Mouse (Mus musculus): ENCODE results near the gene Tbc1d32. TPM values are rescaled to one million over a fixed set of nuclear protein-coding genes. Genes with fewer than 3 reads are reported as not detected.

Tbc1d32 gene
- polyA plus RNA-seq (2015; fragmentation: Nextera tagmentation; extraction: Ambion mirVana), result 2.6 TPM in 2 replicates

DNA sequence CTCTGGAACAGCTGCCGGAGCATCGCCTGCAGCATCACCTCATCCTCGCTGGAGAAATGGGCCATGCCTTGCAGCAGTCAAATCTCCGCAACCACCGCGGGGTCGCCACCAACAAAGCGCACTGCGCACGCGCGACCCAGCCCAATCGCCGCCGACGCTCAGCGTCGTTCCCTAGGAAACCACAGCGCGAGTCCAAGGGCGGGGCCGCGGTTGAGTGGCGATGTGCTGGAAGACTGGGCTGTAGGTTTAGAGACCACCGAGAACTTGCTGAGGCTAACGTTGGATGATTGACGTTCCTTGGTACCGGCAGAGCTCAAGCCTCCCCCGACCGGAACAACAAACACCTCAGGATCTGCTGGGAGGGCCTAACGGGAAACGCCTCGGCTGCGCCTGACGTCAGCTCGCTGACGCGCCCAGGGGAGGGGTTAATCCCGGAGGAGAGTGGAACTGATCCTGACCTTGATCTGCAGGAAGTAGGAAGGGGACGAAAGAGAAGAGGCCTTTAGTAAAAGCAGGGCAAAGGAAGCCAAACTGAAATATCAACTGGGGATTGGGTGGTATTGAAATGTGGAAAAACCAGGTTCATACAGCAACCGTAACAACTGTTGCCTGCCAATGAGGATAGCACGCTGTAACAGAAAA is at the start of gene Tbc1d32:
Gene Tbc1d32, minus strand, starts transcription at position 122 of the 642 bp plus-strand sequence.
- H3K9me3 ChIP-seq (ENCODE audit: control insufficient read depth, low read length), result no peaks in the 10 kb centered on the region
- no peaks in the 10 kb centered on the region for H3K27me3 ChIP-seq (replicated peaks; ENCODE audit: control insufficient read depth, insufficient read depth, low read length)
- H3K4me1 ChIP-seq (ENCODE audit: control insufficient read depth, insufficient read depth, low read depth, low read length), result peaks cover 5% of the 10 kb centered on the region
- peak within 1 kb of the TSS; percentile 75 for H3K9ac ChIP-seq (ENCODE audit: low read depth, low read length)
- peak; percentile 99 for ATAC-seq
- peak within 1 kb of the TSS; percentile 92 for H3K27ac ChIP-seq (ENCODE audit: low read depth, low read length)
- WGBS, result 3% methylated on average over 42 of the region's 42 CpGs
- no peaks in the 10 kb centered on the region for H3K36me3 ChIP-seq (ENCODE audit: control insufficient read depth, insufficient read depth, low read length)
- peak within 1 kb of the TSS; percentile 55 for H3K4me3 ChIP-seq (ENCODE audit: low read length)
- peak within 1 kb of the TSS; percentile 71 for H3K4me2 ChIP-seq (ENCODE audit: low read length)

DNA sequence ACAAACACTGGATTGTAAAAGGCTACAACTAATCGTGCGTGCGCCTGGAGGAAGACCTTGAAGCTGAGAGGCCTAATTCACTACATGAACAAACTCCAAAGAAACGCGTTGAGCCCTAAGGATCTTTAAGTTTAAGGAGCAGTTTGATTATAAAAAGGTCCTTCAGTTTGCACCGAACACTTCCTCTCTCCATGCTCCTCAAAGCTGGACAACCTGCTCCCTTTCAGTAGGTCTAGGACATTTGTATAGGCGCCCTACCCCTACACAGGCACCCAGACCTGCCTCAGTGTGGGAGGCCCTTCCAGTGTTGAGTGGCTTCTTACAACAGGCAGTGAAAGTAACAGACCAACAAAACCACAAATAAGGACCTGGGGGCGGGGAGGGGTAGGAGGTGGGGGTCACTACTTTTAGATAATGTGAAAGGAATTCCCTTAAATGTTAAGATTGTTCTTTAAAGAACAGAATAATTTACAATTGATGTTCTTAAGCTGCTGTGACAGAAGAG is 666 bp downstream of the Tbc1d32 start:
- Histone ChIP-seq H3K9me3 (ENCODE audit: control insufficient read depth, low read length) (no peaks in the 10 kb centered on the region), H3K4me2 (ENCODE audit: low read length) (peak overlapping the region; percentile 71), H3K27ac (ENCODE audit: low read depth, low read length) (peak overlapping the region; percentile 92; the same call in 1 of the 2 replicates), H3K36me3 (ENCODE audit: control insufficient read depth, insufficient read depth, low read length) (no peaks in the 10 kb centered on the region), H3K9ac (ENCODE audit: low read depth, low read length) (peak overlapping the region; percentile 75), H3K27me3 (replicated peaks; ENCODE audit: control insufficient read depth, insufficient read depth, low read length) (no peaks in the 10 kb centered on the region), H3K4me1 (ENCODE audit: control insufficient read depth, insufficient read depth, low read depth, low read length) (peaks cover 5% of the 10 kb centered on the region), H3K4me3 (ENCODE audit: low read length) (peak overlapping the region; percentile 55)
- 74% methylated on average over 8 of the region's 8 CpGs for WGBS
- no peak for ATAC-seq

DNA sequence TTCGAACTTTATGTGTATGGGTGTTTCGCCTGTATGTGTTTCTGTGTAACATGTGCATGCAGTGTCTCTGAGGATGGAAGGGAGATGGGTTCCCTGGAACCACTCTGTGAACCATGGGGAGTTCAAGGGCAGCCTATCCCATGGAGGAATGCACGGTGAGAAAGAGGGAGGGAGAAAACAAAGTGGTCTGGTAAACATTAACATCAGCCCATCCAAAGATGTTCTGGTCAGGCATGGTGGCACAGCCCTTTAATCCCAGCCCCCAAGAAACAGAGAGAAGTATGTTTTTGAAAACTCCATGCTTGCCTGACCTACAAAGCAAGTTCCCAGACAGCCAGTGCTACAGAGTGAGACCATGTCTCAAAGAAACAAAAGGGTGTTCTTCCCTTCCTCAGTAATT is 12.7 kb downstream of the Tbc1d32 start:
- H3K36me3 ChIP-seq (ENCODE audit: control insufficient read depth, insufficient read depth, low read length), result no peaks in the 10 kb centered on the region
- no peaks in the 10 kb centered on the region for H3K27me3 ChIP-seq (replicated peaks; ENCODE audit: control insufficient read depth, insufficient read depth, low read length)
- H3K27ac ChIP-seq (ENCODE audit: low read depth, low read length), result no peak overlapping the region
- 67% methylated on average over 3 of the region's 3 CpGs for WGBS
- H3K4me1 ChIP-seq (ENCODE audit: control insufficient read depth, insufficient read depth, low read depth, low read length), result no peaks in the 10 kb centered on the region
- no peak overlapping the region for H3K4me3 ChIP-seq (ENCODE audit: low read length)
- ATAC-seq, result no peak
- H3K9me3 ChIP-seq (ENCODE audit: control insufficient read depth, low read length), result no peaks in the 10 kb centered on the region
- no peak overlapping the region for H3K4me2 ChIP-seq (ENCODE audit: low read length)
- H3K9ac ChIP-seq (ENCODE audit: low read depth, low read length), result no peak overlapping the region

DNA sequence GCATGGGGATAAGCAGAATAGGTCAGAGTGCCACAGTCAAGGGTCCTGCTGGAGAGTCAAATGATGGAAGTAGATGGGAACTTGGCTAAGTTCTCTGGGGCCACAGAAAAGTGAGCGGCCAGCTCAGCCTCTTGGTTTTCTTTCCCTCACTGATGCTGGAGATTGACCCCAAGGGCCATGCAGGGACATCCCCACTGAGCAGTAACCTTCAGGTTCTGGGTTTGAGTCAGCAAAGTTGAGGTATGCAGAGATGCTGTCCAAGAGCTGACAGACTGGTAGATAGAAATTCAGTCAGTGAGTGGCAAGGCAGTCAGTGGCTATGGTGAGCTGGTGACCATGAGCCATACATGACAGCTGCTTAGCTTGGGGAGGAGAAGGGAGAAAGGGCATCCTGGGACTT is 18.1 kb downstream of the Tbc1d32 start:
- no peak overlapping the region for H3K9ac ChIP-seq (ENCODE audit: low read depth, low read length)
- no peaks in the 10 kb centered on the region for H3K27me3 ChIP-seq (replicated peaks; ENCODE audit: control insufficient read depth, insufficient read depth, low read length)
- no peaks in the 10 kb centered on the region for H3K36me3 ChIP-seq (ENCODE audit: control insufficient read depth, insufficient read depth, low read length)
- H3K4me2 ChIP-seq (ENCODE audit: low read length), result no peak overlapping the region
- ATAC-seq, result no peak
- 90% methylated on average over 1 of the region's 1 CpGs for WGBS
- H3K27ac ChIP-seq (ENCODE audit: low read depth, low read length), result no peak overlapping the region
- H3K4me1 ChIP-seq (ENCODE audit: control insufficient read depth, insufficient read depth, low read depth, low read length), result no peaks in the 10 kb centered on the region
- no peak overlapping the region for H3K4me3 ChIP-seq (ENCODE audit: low read length)
- H3K9me3 ChIP-seq (ENCODE audit: control insufficient read depth, low read length), result no peaks in the 10 kb centered on the region

- H3K27me3 ChIP-seq (replicated peaks; ENCODE audit: control insufficient read depth, insufficient read depth, low read length), result no peaks in the 10 kb centered on the region
- no peak for ATAC-seq
- 89% methylated on average over 8 of the region's 8 CpGs for WGBS
- no peak overlapping the region for H3K4me2 ChIP-seq (ENCODE audit: low read length)
- no peaks in the 10 kb centered on the region for H3K9me3 ChIP-seq (ENCODE audit: control insufficient read depth, low read length)
- H3K4me1 ChIP-seq (ENCODE audit: control insufficient read depth, insufficient read depth, low read depth, low read length), result no peaks in the 10 kb centered on the region
- H3K9ac ChIP-seq (ENCODE audit: low read depth, low read length), result no peak overlapping the region
- no peak overlapping the region for H3K27ac ChIP-seq (ENCODE audit: low read depth, low read length)
- H3K4me3 ChIP-seq (ENCODE audit: low read length), result no peak overlapping the region
- H3K36me3 ChIP-seq (ENCODE audit: control insufficient read depth, insufficient read depth, low read length), result no peaks in the 10 kb centered on the region
Observed at GRCm38 (mm10) chr10:56206802-56207404, 21.6 kb downstream of the Tbc1d32 start.

GRCm38 (mm10) chr10:56204348-56204747 is 24.1 kb downstream of the Tbc1d32 start:
- no peaks in the 10 kb centered on the region for H3K9me3 ChIP-seq (ENCODE audit: control insufficient read depth, low read length)
- no peaks in the 10 kb centered on the region for H3K4me1 ChIP-seq (ENCODE audit: control insufficient read depth, insufficient read depth, low read depth, low read length)
- no peaks in the 10 kb centered on the region for H3K27me3 ChIP-seq (replicated peaks; ENCODE audit: control insufficient read depth, insufficient read depth, low read length)
- H3K27ac ChIP-seq (ENCODE audit: low read depth, low read length), result no peak overlapping the region
- H3K4me2 ChIP-seq (ENCODE audit: low read length), result no peak overlapping the region
- H3K36me3 ChIP-seq (ENCODE audit: control insufficient read depth, insufficient read depth, low read length), result no peaks in the 10 kb centered on the region
- no peak overlapping the region for H3K4me3 ChIP-seq (ENCODE audit: low read length)
- 88% methylated on average over 2 of the region's 2 CpGs for WGBS
- H3K9ac ChIP-seq (ENCODE audit: low read depth, low read length), result no peak overlapping the region
- ATAC-seq, result no peak

GRCm38 (mm10) chr10:56199902-56200301 is 28.6 kb downstream of the Tbc1d32 start:
- Histone ChIP-seq H3K4me1 (ENCODE audit: control insufficient read depth, insufficient read depth, low read depth, low read length) (no peaks in the 10 kb centered on the region), H3K27ac (ENCODE audit: low read depth, low read length) (no peak overlapping the region), H3K27me3 (replicated peaks; ENCODE audit: control insufficient read depth, insufficient read depth, low read length) (no peaks in the 10 kb centered on the region), H3K4me3 (ENCODE audit: low read length) (no peak overlapping the region), H3K9me3 (ENCODE audit: control insufficient read depth, low read length) (no peaks in the 10 kb centered on the region), H3K36me3 (ENCODE audit: control insufficient read depth, insufficient read depth, low read length) (no peaks in the 10 kb centered on the region), H3K9ac (ENCODE audit: low read depth, low read length) (no peak overlapping the region), H3K4me2 (ENCODE audit: low read length) (no peak overlapping the region)
- no peak for ATAC-seq

- no peak overlapping the region for H3K27ac ChIP-seq (ENCODE audit: low read depth, low read length)
- no peak overlapping the region for H3K9ac ChIP-seq (ENCODE audit: low read depth, low read length)
- no peaks in the 10 kb centered on the region for H3K9me3 ChIP-seq (ENCODE audit: control insufficient read depth, low read length)
- no peaks in the 10 kb centered on the region for H3K27me3 ChIP-seq (replicated peaks; ENCODE audit: control insufficient read depth, insufficient read depth, low read length)
- WGBS, result 53% methylated on average over 3 of the region's 3 CpGs
- no peaks in the 10 kb centered on the region for H3K4me1 ChIP-seq (ENCODE audit: control insufficient read depth, insufficient read depth, low read depth, low read length)
- no peaks in the 10 kb centered on the region for H3K36me3 ChIP-seq (ENCODE audit: control insufficient read depth, insufficient read depth, low read length)
- ATAC-seq, result peak; percentile 61; the same call in 1 of the 2 replicates
- H3K4me2 ChIP-seq (ENCODE audit: low read length), result no peak overlapping the region
- no peak overlapping the region for H3K4me3 ChIP-seq (ENCODE audit: low read length)
Observed at GRCm38 (mm10) chr10:56198691-56199090, 29.8 kb downstream of the Tbc1d32 start.

DNA sequence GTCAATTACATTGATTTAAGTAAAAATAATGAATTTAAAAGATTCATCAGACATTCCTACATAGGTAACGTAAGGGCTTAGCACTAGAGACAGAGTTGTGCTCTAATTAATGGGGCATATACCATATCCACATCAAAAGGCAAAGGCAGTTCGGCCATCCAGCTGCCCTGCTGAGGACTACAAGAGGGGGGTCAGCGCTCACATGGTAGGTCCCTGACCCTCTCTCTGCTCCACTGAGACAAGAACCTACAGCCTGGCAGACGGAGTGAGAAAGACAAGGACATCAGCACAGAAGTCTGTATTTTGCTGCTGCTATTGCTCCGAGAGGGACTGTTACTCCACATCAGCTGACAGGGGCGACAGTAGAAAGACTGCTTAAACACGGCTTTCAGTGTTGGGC is 34.2 kb downstream of the Tbc1d32 start:
- ATAC-seq, result no peak
- H3K36me3 ChIP-seq (ENCODE audit: control insufficient read depth, insufficient read depth, low read length), result no peaks in the 10 kb centered on the region
- no peaks in the 10 kb centered on the region for H3K9me3 ChIP-seq (ENCODE audit: control insufficient read depth, low read length)
- no peaks in the 10 kb centered on the region for H3K27me3 ChIP-seq (replicated peaks; ENCODE audit: control insufficient read depth, insufficient read depth, low read length)
- H3K9ac ChIP-seq (ENCODE audit: low read depth, low read length), result no peak overlapping the region
- H3K4me3 ChIP-seq (ENCODE audit: low read length), result no peak overlapping the region
- no peak overlapping the region for H3K27ac ChIP-seq (ENCODE audit: low read depth, low read length)
- no peaks in the 10 kb centered on the region for H3K4me1 ChIP-seq (ENCODE audit: control insufficient read depth, insufficient read depth, low read depth, low read length)
- 64% methylated on average over 7 of the region's 7 CpGs for WGBS
- no peak overlapping the region for H3K4me2 ChIP-seq (ENCODE audit: low read length)
